Mouse (Mus musculus) lung, adult 2 months (tissue): ENCODE data around the gene Thbs1.

Experiments used
- CTCF ChIP-seq: fragments of 200-500 bp; IDR thresholded peaks from 2 replicates; pipeline ENCODE4 v1.5.1; 2011; ENCODE audit warnings: mild to moderate bottlenecking, low read length, control low read depth; ENCODE audit not compliant: insufficient read depth
- POLR2A ChIP-seq: fragments of 200-500 bp; IDR thresholded peaks from 2 replicates; pipeline ENCODE4 v1.6.1; 2011; ENCODE audit warnings: low read depth, mild to moderate bottlenecking, control low read depth, low read length, borderline replicate concordance; ENCODE audit errors: extremely low read depth

DNA sequence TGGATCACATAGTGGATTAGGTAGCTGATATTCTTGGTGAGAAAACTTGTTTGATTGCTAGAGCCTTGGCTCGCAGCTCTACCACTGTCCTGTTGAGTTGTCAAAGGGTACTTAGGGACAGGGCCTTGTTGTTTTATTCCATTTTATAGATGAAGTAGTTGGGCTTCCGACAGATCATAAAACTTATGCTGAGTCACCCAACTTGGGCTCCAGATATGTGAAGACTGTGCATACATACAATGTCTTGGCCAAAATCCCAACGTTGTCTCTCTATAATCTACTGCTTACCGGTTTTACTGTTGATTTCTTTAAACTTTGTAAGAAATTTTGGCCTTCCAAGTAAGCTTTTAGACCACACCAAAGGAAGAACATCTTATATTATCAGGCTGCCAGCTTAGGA is 36.5 kb upstream of the Thbs1 start:
- TF ChIP-seq CTCF (no peak), POLR2A (no peak)
